Mouse (Mus musculus) kidney, adult 2 months (tissue): Measurements from ENCODE around the gene P4ha1. TPM values are rescaled to one million over a fixed set of nuclear protein-coding genes. Genes with fewer than 3 reads are reported as not detected.

Source experiments
- DNase-seq: peaks from one replicate; pipeline ENCODE4 v3.0.0; 2021
- H3K27ac ChIP-seq: fragments of 200-500 bp; 2 replicates; pipeline ENCODE4 v1.5.1; 2012; ENCODE audit warnings: low read depth, low read length, control low read depth, inconsistent platforms; ENCODE audit not compliant: insufficient read depth
- H3K27me3 ChIP-seq: fragments of 200-500 bp; replicated peaks from 2 replicates; pipeline ENCODE4 v1.6.1; 2012; ENCODE audit warnings: mild to moderate bottlenecking, moderate library complexity, low read length, inconsistent platforms; ENCODE audit not compliant: control insufficient read depth, insufficient read depth
- H3K36me3 ChIP-seq: fragments of 200-500 bp; 2 replicates; pipeline ENCODE4 v1.6.1; 2012; ENCODE audit warnings: mild to moderate bottlenecking, moderate library complexity, low read length, inconsistent platforms; ENCODE audit not compliant: control insufficient read depth, insufficient read depth
- H3K4me1 ChIP-seq: fragments of 200-500 bp; 2 replicates; pipeline ENCODE4 v1.6.1; 2011; ENCODE audit warnings: low read length; ENCODE audit not compliant: control insufficient read depth, insufficient read depth
- H3K4me3 ChIP-seq: fragments of 200-500 bp; 2 replicates; pipeline ENCODE4 v1.5.1; 2011; ENCODE audit warnings: mild to moderate bottlenecking, low read depth, low read length, control low read depth; ENCODE audit not compliant: insufficient read depth
- CTCF ChIP-seq: fragments of 200-500 bp; conservative IDR thresholded peaks from 2 replicates; pipeline ENCODE4 v1.5.1; 2011; ENCODE audit warnings: low read depth, mild to moderate bottlenecking, control low read depth, low read length, moderate library complexity, mixed read lengths; ENCODE audit not compliant: insufficient read depth, insufficient read length
- POLR2A ChIP-seq: fragments of 200-500 bp; IDR thresholded peaks from one replicate; pipeline ENCODE4 v1.6.1; 2011; ENCODE audit warnings: low read depth, low read length, control low read depth
- WGBS: fragments of 180-500 bp; shearing (Covaris S2); methylation state at CpG from one replicate; pipeline ENCODE4 v1.1.7; 2018; 5-methylcytosine and 5-hydroxymethylcytosine counted together
- polyA plus RNA-seq: library from polyadenylated mRNA; depleted of rRNA; stranded (reverse); fragments of >200 nt; gene quantifications from 2 replicates; pipeline ENCODE4 v1.2.3, GENCODE M21; 2012

The P4ha1 gene
- polyA plus RNA-seq, 1 experiment, result 22.7 TPM

DNA sequence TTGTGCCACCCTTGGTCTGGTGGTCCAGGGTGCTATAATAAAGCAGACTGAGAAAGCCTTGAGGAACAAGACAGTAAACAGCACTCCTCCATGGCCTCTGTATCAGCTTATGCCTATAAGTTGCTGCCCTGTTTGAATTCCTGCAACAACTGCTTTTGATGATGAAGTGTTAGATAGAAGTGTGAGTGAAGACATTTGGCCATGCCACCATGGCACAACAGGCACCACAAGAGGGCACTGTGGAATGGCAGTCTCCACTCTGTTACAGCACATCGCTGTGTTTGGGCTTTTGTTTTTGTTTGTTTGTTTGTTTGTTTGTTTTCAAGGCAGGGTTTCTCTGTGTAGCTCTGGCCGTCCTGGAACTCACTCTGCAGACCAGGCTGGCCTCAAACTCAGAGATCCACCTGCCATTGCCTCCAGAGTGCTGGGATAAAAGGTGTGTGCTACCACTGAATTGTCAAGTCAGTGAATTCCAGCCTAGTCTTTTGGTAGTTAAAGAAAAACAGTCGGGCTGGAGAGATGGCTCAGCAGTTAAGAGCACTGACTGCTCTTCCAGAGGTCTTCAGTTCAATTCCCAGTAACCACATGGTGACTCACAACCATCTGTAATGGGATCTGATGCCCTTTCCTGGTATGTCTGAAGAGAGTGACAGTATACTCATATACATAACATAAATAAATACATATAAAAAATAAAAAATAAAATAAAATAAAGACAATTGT, 13.9 kb upstream of the P4ha1 start:
- Histone ChIP-seq H3K36me3 (no peaks in the 10 kb centered on the region), H3K4me3 (no peak overlapping the region), H3K27me3 (no peaks in the 10 kb centered on the region), H3K27ac (no peak overlapping the region), H3K4me1 (peaks cover 21% of the 10 kb centered on the region)
- TF ChIP-seq CTCF (peak; percentile 87), POLR2A (no peak)
- DNase-seq, result peak; percentile 65
- 12% methylated on average over 3 of the region's 3 CpGs for WGBS

GRCm38 (mm10) chr10:59310124-59310523, 13.0 kb upstream of the P4ha1 start:
- DNase-seq, result peak; percentile 35
- WGBS, result 22% methylated on average over 2 of the region's 2 CpGs
- Histone ChIP-seq H3K27me3 (no peaks in the 10 kb centered on the region), H3K4me3 (no peak overlapping the region), H3K27ac (peak overlapping the region; percentile 70), H3K4me1 (peaks cover 21% of the 10 kb centered on the region), H3K36me3 (no peaks in the 10 kb centered on the region)
- no peak for TF ChIP-seq CTCF
- TF ChIP-seq POLR2A, result no peak

- DNase-seq, result peak; percentile 90
These were observed 12.2 kb upstream of the P4ha1 start for GRCm38 (mm10) chr10:59310691-59311457.

GRCm38 (mm10) chr10:59311881-59312280, 11.2 kb upstream of the P4ha1 start:
- no peak for DNase-seq
- 71% methylated on average over 5 of the region's 5 CpGs for WGBS
- TF ChIP-seq POLR2A (no peak), CTCF (no peak)

More at GRCm38 (mm10) chr10:59310691-59311457, 12.2 kb upstream of the P4ha1 start:
- Histone ChIP-seq H3K36me3 (no peaks in the 10 kb centered on the region), H3K27ac (peak overlapping the region; percentile 70; the same call in 1 of the 2 replicates), H3K27me3 (no peaks in the 10 kb centered on the region), H3K4me3 (no peak overlapping the region), H3K4me1 (peaks cover 21% of the 10 kb centered on the region)
- no peak for TF ChIP-seq CTCF
- 23% methylated on average over 6 of the region's 6 CpGs for WGBS

GRCm38 (mm10) chr10:59321112-59321511, 2.0 kb upstream of the P4ha1 start:
- no peak for DNase-seq
- H3K36me3 ChIP-seq, result no peaks in the 10 kb centered on the region
- no peaks in the 10 kb centered on the region for H3K27me3 ChIP-seq
- H3K27ac ChIP-seq, result no peak overlapping the region
- H3K4me1 ChIP-seq, result peaks cover 10% of the 10 kb centered on the region; the same call in 1 of the 2 replicates
- TF ChIP-seq CTCF (no peak), POLR2A (no peak)
- WGBS, result 84% methylated on average over 3 of the region's 3 CpGs
- no peak overlapping the region for H3K4me3 ChIP-seq

More at GRCm38 (mm10) chr10:59311881-59312280, 11.2 kb upstream of the P4ha1 start:
- H3K4me3 ChIP-seq, result no peak overlapping the region
- H3K36me3 ChIP-seq, result no peaks in the 10 kb centered on the region
- H3K27me3 ChIP-seq, result no peaks in the 10 kb centered on the region
- no peak overlapping the region for H3K27ac ChIP-seq
- H3K4me1 ChIP-seq, result peaks cover 21% of the 10 kb centered on the region

- no peak for TF ChIP-seq CTCF
- TF ChIP-seq POLR2A, result no peak
- DNase-seq, result no peak
- WGBS, result 71% methylated on average over 4 of the region's 4 CpGs
- H3K27me3 ChIP-seq, result no peaks in the 10 kb centered on the region
- H3K4me1 ChIP-seq, result peaks cover 10% of the 10 kb centered on the region; the same call in 1 of the 2 replicates
- no peaks in the 10 kb centered on the region for H3K36me3 ChIP-seq
- no peak overlapping the region for H3K4me3 ChIP-seq
- no peak overlapping the region for H3K27ac ChIP-seq
These were observed 825 bp upstream of the P4ha1 start for GRCm38 (mm10) chr10:59322271-59322670.
